Mouse (Mus musculus) embryonic facial prominence, embryonic 14.5 days (tissue): ENCODE data around the gene Gper1. TPM values are rescaled to one million over a fixed set of nuclear protein-coding genes. Genes with fewer than 3 reads are reported as not detected.

Source experiments
- ATAC-seq: fragments of 200-750 bp; cut with Nextera tagmentation; 2 replicates; pipeline ENCODE4 v1.8.0; 2017; ENCODE audit warnings: low read depth, moderate number of reproducible peaks, moderate TSS enrichment
- DNase-seq: peaks from one replicate; pipeline ENCODE4 v3.0.0-alpha.2; 2015; ENCODE audit warnings: low spot score
- H3K27ac ChIP-seq: fragments of 300-500 bp; sonication (generic); replicated peaks from 2 replicates; pipeline ENCODE4 v1.5.1; 2014; ENCODE audit warnings: low read depth, mild to moderate bottlenecking, low read length, moderate library complexity
- H3K27me3 ChIP-seq: fragments of 300-500 bp; sonication (generic); replicated peaks from 2 replicates; pipeline ENCODE4 v1.6.1; 2014; ENCODE audit warnings: low read length; ENCODE audit not compliant: control insufficient read depth, insufficient read depth
- H3K36me3 ChIP-seq: fragments of 300-500 bp; sonication (generic); 2 replicates; pipeline ENCODE4 v1.6.1; 2014; ENCODE audit warnings: low read length, mixed read lengths; ENCODE audit not compliant: control insufficient read depth, insufficient read depth
- H3K4me1 ChIP-seq: fragments of 300-500 bp; sonication (generic); 2 replicates; pipeline ENCODE4 v1.6.1; 2014; ENCODE audit warnings: antibody characterized with exemption, low read length; ENCODE audit not compliant: control insufficient read depth, insufficient read depth
- H3K4me2 ChIP-seq: fragments of 300-500 bp; sonication (generic); 2 replicates; pipeline ENCODE4 v1.6.1; 2014; ENCODE audit warnings: low read depth, mild to moderate bottlenecking, low read length, moderate library complexity, mixed read lengths
- H3K4me3 ChIP-seq: fragments of 300-500 bp; sonication (generic); 2 replicates; pipeline ENCODE4 v1.5.1; 2014; ENCODE audit warnings: low read depth, mild to moderate bottlenecking, low read length
- H3K9ac ChIP-seq: fragments of 300-500 bp; sonication (generic); 2 replicates; pipeline ENCODE4 v1.6.1; 2014; ENCODE audit warnings: low read depth, mild to moderate bottlenecking, low read length, moderate library complexity, mixed read lengths
- H3K9me3 ChIP-seq: fragments of 300-500 bp; sonication (generic); 2 replicates; pipeline ENCODE4 v1.6.1; 2016; ENCODE audit warnings: low read length; ENCODE audit not compliant: control insufficient read depth
- WGBS: fragments of 180-500 bp; shearing (Covaris S2); extraction: QIAGEN DNeasy Blood & Tissue Kit; methylation state at CpG from one replicate; pipeline ENCODE4 v1.1.7; 2014; 5-methylcytosine and 5-hydroxymethylcytosine counted together
- polyA plus RNA-seq: library from polyadenylated mRNA; unstranded; fragments of >200 nt; fragmentation: Nextera tagmentation; extraction: Ambion mirVana; gene quantifications from 2 replicates; pipeline ENCODE4 v1.2.1, GENCODE M21; 2014

The Gper1 gene
- polyA plus RNA-seq, 1 experiment from 2014 or later = 6.7 TPM

DNA sequence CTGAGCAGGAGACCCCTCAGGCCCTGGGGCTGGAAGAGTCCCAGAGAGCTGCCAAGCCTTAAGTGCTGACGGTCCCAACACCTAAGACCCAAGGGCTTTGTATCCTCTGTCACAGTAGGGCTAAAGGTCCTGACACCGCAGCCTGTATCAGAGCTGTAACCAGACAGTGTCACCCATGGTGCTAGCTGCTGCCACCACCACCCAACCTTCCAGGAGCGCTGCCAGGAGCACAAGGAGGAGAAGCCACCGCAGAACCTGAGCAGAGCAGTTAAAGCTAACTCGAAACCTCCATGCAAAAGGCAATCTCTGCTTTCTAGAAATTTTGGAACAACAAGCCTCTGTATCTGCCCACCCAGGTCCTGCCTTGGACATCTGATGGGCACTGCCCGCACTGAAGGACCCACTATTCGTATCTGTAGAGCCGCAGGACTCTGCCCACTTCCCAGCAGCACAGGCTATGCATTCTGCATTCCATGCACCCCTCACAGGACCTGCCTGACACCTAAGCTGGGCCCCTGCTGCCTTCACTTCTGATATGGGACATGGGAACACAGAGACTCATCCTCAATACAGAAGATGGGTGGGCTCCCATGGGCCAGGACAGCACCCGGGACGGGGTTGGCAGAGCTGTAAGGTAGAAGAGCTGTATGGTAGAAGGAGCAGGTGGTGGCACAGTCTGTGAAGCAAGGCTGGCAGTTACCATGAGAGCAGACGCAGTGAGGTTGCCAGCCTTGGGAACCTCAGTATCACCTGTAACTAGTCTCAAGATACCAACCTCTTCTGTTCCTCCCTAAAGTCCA is 18.2 kb downstream of the Gper1 start:
- WGBS = 94% methylated on average over 11 of the region's 11 CpGs
- Histone ChIP-seq H3K27ac (no peak overlapping the region), H3K9ac (no peak overlapping the region), H3K9me3 (no peaks in the 10 kb centered on the region), H3K4me2 (no peak overlapping the region), H3K4me1 (peaks cover 3% of the 10 kb centered on the region; the same call in 1 of the 2 replicates), H3K36me3 (no peaks in the 10 kb centered on the region), H3K27me3 (no peaks in the 10 kb centered on the region), H3K4me3 (no peak overlapping the region)
- ATAC-seq (no peak), DNase-seq (no peak)

GRCm38 (mm10) chr5:139441726-139442018 is 18.7 kb downstream of the Gper1 start:
- 90% methylated on average over 2 of the region's 2 CpGs for WGBS

GRCm38 (mm10) chr5:139442428-139442827 is 19.5 kb downstream of the Gper1 start:
- Histone ChIP-seq H3K4me2 (no peak overlapping the region), H3K36me3 (no peaks in the 10 kb centered on the region), H3K9me3 (no peaks in the 10 kb centered on the region), H3K4me3 (no peak overlapping the region), H3K27ac (0 out of 2 replicates have a peak overlapping the region, but pooled peaks have one; percentile 28), H3K9ac (peak overlapping the region; percentile 16; the same call in 1 of the 2 replicates), H3K27me3 (no peaks in the 10 kb centered on the region), H3K4me1 (peaks cover 3% of the 10 kb centered on the region; the same call in 1 of the 2 replicates)
- WGBS = 61% methylated on average over 12 of the region's 12 CpGs
- DNase-seq (no peak), ATAC-seq (no peak)

More at GRCm38 (mm10) chr5:139441726-139442018, 18.7 kb downstream of the Gper1 start:
- H3K9ac ChIP-seq = no peak overlapping the region
- H3K27ac ChIP-seq = no peak overlapping the region
- no peak for DNase-seq
- no peaks in the 10 kb centered on the region for H3K27me3 ChIP-seq
- no peak overlapping the region for H3K4me2 ChIP-seq
- H3K4me3 ChIP-seq = no peak overlapping the region
- H3K9me3 ChIP-seq = no peaks in the 10 kb centered on the region
- ATAC-seq = no peak
- H3K4me1 ChIP-seq = peaks cover 3% of the 10 kb centered on the region; the same call in 1 of the 2 replicates
- no peaks in the 10 kb centered on the region for H3K36me3 ChIP-seq

DNA sequence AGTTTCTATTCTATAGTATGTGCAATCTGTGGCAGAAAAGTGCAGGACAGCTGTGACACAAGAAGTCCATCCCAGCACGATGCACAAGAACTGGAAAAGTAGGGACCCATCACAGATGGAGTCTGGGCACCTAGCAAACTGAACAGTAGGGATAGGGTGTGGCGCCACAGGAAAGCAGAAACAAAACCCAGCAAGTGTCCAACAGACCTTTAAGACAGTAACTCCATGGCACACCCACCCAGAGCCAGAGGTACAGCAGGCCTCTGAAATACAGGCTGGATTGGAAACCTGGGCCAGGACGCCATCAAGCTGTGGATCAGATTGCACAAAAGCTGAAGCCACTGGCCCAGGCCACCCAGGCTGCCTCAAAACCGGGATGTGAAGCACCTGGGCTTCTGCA is 20.0 kb downstream of the Gper1 start:
- H3K36me3 ChIP-seq = no peaks in the 10 kb centered on the region
- H3K9me3 ChIP-seq = no peaks in the 10 kb centered on the region
- H3K27ac ChIP-seq = 0 out of 2 replicates have a peak overlapping the region, but pooled peaks have one; percentile 28
- ATAC-seq (no peak), DNase-seq (no peak)
- H3K9ac ChIP-seq = no peak overlapping the region
- 71% methylated on average over 4 of the region's 4 CpGs for WGBS
- no peak overlapping the region for H3K4me2 ChIP-seq
- peaks cover 3% of the 10 kb centered on the region; the same call in 1 of the 2 replicates for H3K4me1 ChIP-seq
- no peaks in the 10 kb centered on the region for H3K27me3 ChIP-seq
- no peak overlapping the region for H3K4me3 ChIP-seq

- ATAC-seq (no peak), DNase-seq (no peak)
- no peaks in the 10 kb centered on the region for H3K9me3 ChIP-seq
- no peak overlapping the region for H3K9ac ChIP-seq
- 91% methylated on average over 8 of the region's 8 CpGs for WGBS
- H3K4me3 ChIP-seq = no peak overlapping the region
- no peaks in the 10 kb centered on the region for H3K36me3 ChIP-seq
- H3K4me2 ChIP-seq = no peak overlapping the region
- no peak overlapping the region for H3K27ac ChIP-seq
- H3K4me1 ChIP-seq = peaks cover 3% of the 10 kb centered on the region; the same call in 1 of the 2 replicates
- H3K27me3 ChIP-seq = no peaks in the 10 kb centered on the region
Observed at GRCm38 (mm10) chr5:139445258-139445657, 22.3 kb downstream of the Gper1 start.

DNA sequence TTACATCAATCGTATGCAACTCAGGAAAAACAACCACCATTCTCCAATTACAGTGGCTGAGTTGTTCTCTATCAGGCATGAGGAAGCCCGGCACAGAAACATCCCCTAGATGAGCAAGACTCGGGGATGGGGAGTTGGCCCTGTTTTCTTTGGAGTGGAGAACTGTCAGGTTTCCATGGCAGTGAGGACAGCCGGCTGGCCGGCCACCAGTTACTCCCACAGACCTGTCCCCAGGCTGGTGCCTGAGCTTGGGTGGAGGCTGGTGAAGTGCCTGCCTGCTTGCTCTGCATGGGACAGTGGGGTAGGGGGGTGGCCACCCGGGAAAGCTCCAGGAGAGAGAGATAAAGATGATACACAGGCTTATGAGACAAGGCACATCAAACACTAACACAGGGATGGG is 25.1 kb downstream of the Gper1 start:
- 74% methylated on average over 6 of the region's 6 CpGs for WGBS

DNA sequence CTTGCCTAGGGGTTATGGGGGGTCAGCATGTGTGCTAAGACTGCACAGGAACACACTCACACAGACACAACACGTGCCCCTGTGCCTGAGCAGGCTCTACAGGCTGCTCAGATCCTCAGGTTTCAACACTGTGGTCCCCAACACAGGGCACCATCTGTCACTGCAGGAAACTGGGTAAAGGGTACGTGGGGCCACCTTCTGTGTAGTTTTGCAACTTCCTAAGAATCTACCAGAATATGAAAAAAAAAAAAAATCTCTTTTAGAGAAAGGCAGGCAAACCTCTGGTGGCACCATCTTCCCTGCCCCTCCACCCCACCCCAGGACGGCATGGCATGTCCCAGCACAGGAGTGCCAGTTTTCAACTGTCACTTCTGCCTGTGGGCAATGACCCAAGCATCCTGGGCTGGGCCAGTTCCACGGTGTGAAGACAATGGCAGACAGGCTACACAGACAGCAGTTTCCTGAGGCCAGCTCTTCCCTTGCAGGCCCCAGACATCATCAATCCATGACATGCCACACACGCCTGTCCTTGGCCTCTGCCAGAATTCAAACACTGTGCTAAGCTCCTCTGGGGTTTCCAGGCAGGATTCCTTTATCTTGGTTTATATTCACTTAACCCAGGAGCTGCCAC is 26.3 kb downstream of the Gper1 start:
- Histone ChIP-seq H3K9me3 (no peaks in the 10 kb centered on the region), H3K4me2 (no peak overlapping the region), H3K36me3 (no peaks in the 10 kb centered on the region), H3K9ac (no peak overlapping the region), H3K4me1 (no peaks in the 10 kb centered on the region), H3K27ac (no peak overlapping the region), H3K27me3 (no peaks in the 10 kb centered on the region), H3K4me3 (no peak overlapping the region)
- 48% methylated on average over 5 of the region's 5 CpGs for WGBS
- ATAC-seq (0 out of 2 replicates have a peak, but pooled peaks have one; percentile 28), DNase-seq (no peak)

More for the DNA sequence above, 25.1 kb downstream of the Gper1 start:
- H3K4me3 ChIP-seq = no peak overlapping the region
- H3K4me1 ChIP-seq = no peaks in the 10 kb centered on the region
- no peaks in the 10 kb centered on the region for H3K36me3 ChIP-seq
- no peak overlapping the region for H3K4me2 ChIP-seq
- no peak overlapping the region for H3K27ac ChIP-seq
- no peaks in the 10 kb centered on the region for H3K9me3 ChIP-seq
- H3K27me3 ChIP-seq = no peaks in the 10 kb centered on the region
- no peak overlapping the region for H3K9ac ChIP-seq
- no peak for ATAC-seq
- DNase-seq = no peak

- Histone ChIP-seq H3K4me3 (no peak overlapping the region), H3K4me2 (no peak overlapping the region), H3K9me3 (no peaks in the 10 kb centered on the region), H3K36me3 (peaks cover 5% of the 10 kb centered on the region; the same call in 1 of the 2 replicates), H3K27me3 (no peaks in the 10 kb centered on the region), H3K27ac (no peak overlapping the region), H3K9ac (no peak overlapping the region), H3K4me1 (no peaks in the 10 kb centered on the region)
- 34% methylated on average over 4 of the region's 4 CpGs for WGBS
- no peak for ATAC-seq
- no peak for DNase-seq
Observed at GRCm38 (mm10) chr5:139449926-139450325, 27.0 kb downstream of the Gper1 start.
